Mouse (Mus musculus) cerebellum, adult 2 months (tissue): ENCODE measurements around the gene Etl4.

ENCODE experiments used
- CTCF ChIP-seq: fragments of 200-500 bp; IDR thresholded peaks from 2 replicates; pipeline ENCODE4 v1.5.1; 2011; ENCODE audit warnings: low read depth, mild to moderate bottlenecking, control low read depth, low read length, moderate library complexity, borderline replicate concordance; ENCODE audit not compliant: insufficient read depth
- POLR2A ChIP-seq: fragments of 200-500 bp; IDR thresholded peaks from 2 replicates; pipeline ENCODE4 v1.6.1; 2011; ENCODE audit warnings: low read length, control low read depth, borderline replicate concordance; ENCODE audit not compliant: insufficient read depth

- TF ChIP-seq CTCF (no peak), POLR2A (no peak)
These were observed 235.8 kb downstream of the Etl4 start for GRCm38 (mm10) chr2:20145368-20145767.
